Mouse (Mus musculus) urinary bladder, postnatal 36 days (tissue): ENCODE measurements around the gene Pum2.

ENCODE experiments used
- DNase-seq, 2 experiments: peaks; one replicate each; pipeline ENCODE4 v3.0.0; 2022; ENCODE audit warnings: low spot score in 2 of 2, mixed read lengths in 1 of 2

Gene Pum2

GRCm38 (mm10) chr12:8793410-8794051 is 119.6 kb downstream of the Pum2 start:
- no peak for DNase-seq

- DNase-seq = no peak
Observed at GRCm38 (mm10) chr12:8797936-8798335, 124.0 kb downstream of the Pum2 start.

GRCm38 (mm10) chr12:8798486-8799020 is 124.6 kb downstream of the Pum2 start:
- no peak for DNase-seq
